Mouse (Mus musculus): ENCODE data around the gene Pramef25.
"Not testable (repeated sequence)": the region's sequence is repeated elsewhere in the genome, so short reads cannot be mapped to it uniquely, and the experiment has no call there.

Pramef25 gene

DNA sequence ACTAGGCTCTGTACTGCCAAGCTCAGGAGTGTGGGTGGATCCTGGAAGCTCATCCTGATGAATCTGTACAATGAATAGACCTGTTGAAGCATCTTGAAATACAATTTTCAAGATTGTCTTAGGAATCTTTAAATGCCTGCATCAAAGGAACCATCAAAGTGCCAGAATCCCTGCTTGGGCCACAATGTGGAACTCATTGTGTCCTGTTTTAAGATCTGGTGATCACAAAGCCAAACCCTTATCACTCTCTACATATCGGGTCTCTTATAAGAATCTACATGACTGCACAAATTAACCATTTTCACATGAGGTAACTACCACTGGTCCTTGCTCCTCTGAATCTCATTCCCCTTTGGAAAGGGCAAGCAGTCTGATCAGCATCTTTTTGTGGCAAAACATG is at the start of gene Pramef25:
Gene Pramef25 (minus strand): TSS at position 101 of the 400 bp plus-strand sequence.
- not testable (repeated sequence) for DNase-seq

DNA sequence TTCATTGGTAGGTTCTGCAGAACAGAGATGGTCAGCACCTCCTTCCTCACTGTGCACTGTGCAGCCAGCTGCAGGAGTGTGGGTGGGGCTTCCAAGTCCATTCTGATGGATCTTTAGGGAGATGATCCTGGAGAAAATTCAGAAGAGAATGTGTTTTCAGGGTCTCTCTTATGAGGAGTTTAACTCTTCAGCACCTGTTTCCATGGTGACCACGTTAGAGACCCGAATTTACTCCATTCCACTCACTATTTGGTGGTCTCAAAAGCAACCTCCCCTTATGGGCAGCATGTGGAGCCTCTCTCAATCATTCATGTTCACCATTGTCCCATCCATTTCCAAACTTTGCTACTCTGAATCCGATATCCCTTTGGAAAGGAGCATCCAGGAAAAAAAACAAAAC is 43.5 kb upstream of the Pramef25 start, which contains the start of gene Pramef17:
Gene Pramef17 (minus strand): TSS at position 101 of the 400 bp plus-strand sequence.
- DNase-seq: not testable (repeated sequence)

DNA sequence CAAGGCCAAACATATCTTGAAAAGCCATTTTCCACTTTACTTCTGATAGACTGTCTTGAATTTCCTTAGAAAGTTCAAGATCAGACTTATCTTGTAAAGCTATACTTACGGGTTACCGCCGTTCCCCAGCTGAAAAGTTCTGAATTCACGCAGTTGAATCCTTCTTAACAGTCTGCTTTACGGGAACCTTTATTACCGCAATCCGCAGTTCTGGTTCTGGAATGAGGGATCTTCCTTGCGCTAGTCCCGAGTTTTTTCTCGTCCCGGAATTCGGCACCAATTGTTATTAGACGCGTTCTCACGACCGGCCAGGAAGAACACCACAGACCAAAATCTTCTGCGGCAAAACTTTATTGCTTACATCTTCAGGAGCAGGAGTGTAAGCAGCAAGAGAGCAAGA is 37.3 kb upstream of the Pramef25 start:
- DNase-seq: peak; percentile 26 to 39

DNA sequence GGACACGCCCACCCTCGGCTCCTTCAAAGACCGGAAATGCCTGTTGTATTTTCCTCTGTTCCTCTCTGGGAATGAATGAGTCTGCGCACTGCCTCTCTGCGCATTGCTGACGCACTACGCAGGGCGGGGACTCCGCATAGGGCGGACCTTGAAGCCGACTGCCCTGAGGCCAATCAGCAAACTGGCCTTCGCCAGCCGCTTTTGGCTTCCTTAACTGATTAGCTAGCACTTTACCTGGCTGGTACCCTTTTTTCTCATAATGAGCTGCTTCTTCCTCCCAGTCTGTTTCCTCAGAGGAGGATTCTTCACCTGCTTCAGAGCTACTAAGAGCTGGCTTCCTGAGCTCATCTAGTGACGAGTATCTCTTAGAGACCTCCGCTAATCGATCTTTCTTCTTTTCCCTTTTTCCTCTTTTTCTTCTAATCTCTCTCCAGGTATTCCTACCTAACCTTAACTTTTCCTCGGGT is 36.7 kb upstream of the Pramef25 start:
- DNase-seq: peak; percentile 34 to 42

DNA sequence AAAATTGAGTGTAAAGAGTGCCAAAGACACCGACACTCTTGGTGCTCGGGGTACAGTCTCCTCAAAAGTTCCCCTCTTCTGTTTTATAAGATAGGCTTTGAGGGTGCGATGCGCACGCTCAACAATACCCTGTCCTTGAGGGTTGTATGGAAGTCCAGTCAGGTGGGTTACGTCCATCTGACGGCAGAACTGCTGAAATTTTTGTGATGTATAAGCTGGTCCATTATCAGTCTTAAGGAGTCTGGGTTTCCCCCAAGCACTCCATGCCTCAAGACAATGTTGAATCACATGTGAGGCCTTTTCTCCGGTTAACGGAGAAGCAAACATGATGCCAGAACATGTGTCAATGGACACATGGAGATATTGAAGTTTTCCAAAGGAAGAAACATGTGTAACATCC is 34.9 kb upstream of the Pramef25 start:
- DNase-seq: peak; percentile 14 to 29

DNA sequence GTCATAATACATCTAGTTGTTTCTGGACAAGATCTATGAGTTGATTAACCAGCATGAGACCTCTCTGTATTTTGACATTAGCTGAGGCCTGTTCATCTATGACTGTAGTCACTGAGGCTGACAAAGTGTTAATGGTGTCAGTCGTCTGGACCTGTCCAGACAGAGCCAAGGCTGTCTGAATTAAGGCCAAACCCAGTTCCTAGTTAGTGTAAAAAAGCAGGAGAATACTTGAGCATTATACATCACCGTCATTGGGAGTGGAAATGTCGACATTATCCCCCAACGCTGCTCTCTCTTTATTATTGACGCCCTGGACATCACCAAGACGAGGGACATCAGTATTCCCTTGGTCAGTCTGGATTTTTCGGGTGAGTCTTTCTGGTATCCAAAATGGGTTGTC is 34.3 kb upstream of the Pramef25 start:
- peak; percentile 11 to 32 for DNase-seq

DNA sequence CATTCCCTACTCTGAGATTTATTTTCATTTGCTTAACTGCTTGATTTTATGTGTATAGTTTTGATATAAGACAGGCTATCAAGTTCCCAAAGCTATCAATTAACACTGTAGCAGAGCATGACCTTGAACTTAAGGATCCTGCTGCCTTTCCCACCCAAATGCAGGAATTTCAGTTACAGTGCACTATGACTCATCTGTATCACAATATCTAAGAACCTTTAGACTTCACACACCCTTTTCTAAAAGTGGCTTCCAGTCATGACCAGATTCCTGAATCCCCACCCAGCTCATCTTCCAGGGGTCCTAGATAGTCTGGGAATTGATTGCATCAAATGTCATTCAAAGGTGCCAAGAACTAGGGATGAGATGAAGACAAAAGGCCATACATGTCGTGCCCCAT is 32.6 kb upstream of the Pramef25 start:
- DNase-seq: not testable (repeated sequence)

DNA sequence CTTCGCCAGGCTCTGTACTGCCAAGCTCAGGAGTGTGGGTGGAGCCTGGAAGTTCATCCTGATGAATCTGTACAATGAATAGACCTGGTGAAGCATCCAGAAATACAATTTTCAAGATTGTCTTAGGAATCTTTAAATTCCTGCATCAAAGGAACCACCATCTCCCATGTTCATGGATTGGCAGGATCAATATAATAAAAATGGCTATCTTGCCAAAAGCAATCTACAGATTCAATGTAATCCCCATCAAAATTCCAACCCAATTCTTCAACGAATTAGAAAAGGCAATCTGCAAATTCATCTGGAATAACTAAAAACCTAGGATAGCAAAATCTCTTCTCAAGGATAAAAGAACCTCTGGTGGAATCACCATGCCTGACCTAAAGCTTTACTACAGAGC is 16.0 kb upstream of the Pramef25 start, which contains the start of gene Gm13101:
Gene Gm13101 (minus strand): TSS at position 101 of the 400 bp plus-strand sequence.
- DNase-seq: not testable (repeated sequence)

DNA sequence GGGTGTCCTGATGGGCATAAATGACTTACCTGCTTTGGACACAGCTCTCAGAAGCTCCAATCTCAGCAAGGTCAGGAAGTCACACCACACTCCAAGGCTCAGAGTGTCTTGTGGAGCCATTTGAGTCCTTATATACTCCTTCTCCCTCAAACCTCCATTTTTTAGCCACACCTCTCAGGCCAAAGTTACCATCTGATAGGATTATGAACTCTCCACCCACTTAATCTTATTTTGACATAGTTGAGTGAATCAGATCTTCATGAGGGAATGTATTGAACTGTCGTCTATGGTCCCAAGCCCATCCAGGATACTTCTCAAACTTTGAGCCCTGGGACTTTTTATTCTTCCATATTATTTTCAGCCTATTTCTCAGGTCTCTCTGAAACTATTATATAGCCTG is 50.5 kb downstream of the Pramef25 start, which contains the start of gene Pramef6:
Gene Pramef6 (minus strand): TSS at position 101 of the 400 bp plus-strand sequence.
- not testable (repeated sequence) for DNase-seq
